Mouse (Mus musculus): ENCODE results near the gene Troap. TPM values are rescaled to one million over a fixed set of nuclear protein-coding genes. Genes with fewer than 3 reads are reported as not detected.
"Not testable (repeated sequence)": the region's sequence is repeated elsewhere in the genome, so short reads cannot be mapped to it uniquely, and the experiment has no call there.

Troap gene
- polyA plus RNA-seq, 1 experiment from 2014 or later, result 26.8 TPM

DNA sequence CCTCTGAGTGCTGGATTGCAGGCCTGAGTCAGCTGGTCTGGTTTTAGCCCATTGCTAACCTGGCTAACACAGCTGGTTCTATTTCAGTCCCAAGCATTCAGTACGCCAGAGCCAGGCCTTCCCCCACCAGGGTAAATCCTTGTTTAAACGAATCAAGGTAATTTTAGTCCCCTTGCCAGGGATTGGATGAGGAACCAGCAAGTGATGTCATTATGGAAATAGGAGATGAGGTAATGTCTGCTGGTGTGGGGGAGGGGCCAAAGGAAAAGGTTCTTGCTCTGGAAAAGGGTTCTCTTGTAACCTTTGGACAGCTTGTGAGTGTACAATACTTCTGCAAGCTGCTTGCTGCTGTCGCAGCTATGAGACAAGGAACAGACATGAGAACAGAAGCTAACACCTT is 29.5 kb upstream of the Troap start:
- Histone ChIP-seq H3K4me3 (no peak overlapping the region), H3K36me3 (no peaks in the 10 kb centered on the region), H3K27ac (no peak overlapping the region), H3K9me3 (replicated peaks) (no peaks in the 10 kb centered on the region), H3K9ac (no peak overlapping the region), H3K4me1 (replicated peaks) (peaks cover 15% of the 10 kb centered on the region), H3K4me2 (no peak overlapping the region), H3K27me3 (0 out of 2 replicates have a peak, but pooled peaks cover 3% of the 10 kb centered on the region)
- WGBS, result 42% methylated on average over 3 of the region's 3 CpGs
- ATAC-seq (replicated peaks; ENCODE audit: insufficient number of reproducible peaks, insufficient read depth, low FRiP score, low read depth), result no peak

DNA sequence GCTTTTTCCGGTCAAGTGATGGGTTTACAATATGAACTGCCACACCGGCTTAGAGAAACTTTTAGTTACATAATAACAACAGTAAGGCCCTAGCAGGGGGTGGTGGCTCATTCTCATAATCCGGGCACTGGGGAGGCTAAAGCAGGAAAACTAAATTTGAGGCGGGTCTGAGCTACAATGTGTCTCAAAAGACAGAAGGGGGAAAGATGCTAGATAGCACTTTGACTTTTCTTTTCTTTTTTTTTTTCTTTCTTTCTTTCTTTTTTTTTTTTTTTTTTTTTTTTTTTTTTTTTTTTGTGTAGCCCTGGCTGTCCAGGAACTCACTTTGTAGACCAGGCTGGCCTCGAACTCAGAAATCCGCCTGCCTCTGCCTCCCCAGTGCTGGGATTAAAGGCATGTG is 28.6 kb upstream of the Troap start:
- H3K27ac ChIP-seq; H3K4me2 ChIP-seq; H3K36me3 ChIP-seq; H3K9ac ChIP-seq; ATAC-seq (replicated peaks; ENCODE audit: insufficient number of reproducible peaks, insufficient read depth, low FRiP score, low read depth); H3K4me3 ChIP-seq; H3K4me1 ChIP-seq (replicated peaks); H3K27me3 ChIP-seq; H3K9me3 ChIP-seq (replicated peaks): not testable (repeated sequence)
- 70% methylated on average over 6 of the region's 6 CpGs for WGBS

- Histone ChIP-seq H3K27ac (no peak overlapping the region), H3K9me3 (replicated peaks) (no peaks in the 10 kb centered on the region), H3K36me3 (no peaks in the 10 kb centered on the region), H3K4me2 (no peak overlapping the region), H3K4me3 (no peak overlapping the region), H3K4me1 (replicated peaks) (peaks cover under 1% of the 10 kb centered on the region; the same call in 1 of the 2 replicates), H3K27me3 (peaks cover 38% of the 10 kb centered on the region), H3K9ac (no peak overlapping the region)
- 27% methylated on average over 13 of the region's 13 CpGs for WGBS
- ATAC-seq (replicated peaks; ENCODE audit: insufficient number of reproducible peaks, insufficient read depth, low FRiP score, low read depth), result no peak
These were observed 24.7 kb upstream of the Troap start for GRCm38 (mm10) chr15:99049473-99050253.

GRCm38 (mm10) chr15:99053373-99053772 is 21.0 kb upstream of the Troap start:
- no peaks in the 10 kb centered on the region for H3K9me3 ChIP-seq (replicated peaks)
- no peak overlapping the region for H3K27ac ChIP-seq
- no peak overlapping the region for H3K4me2 ChIP-seq
- H3K36me3 ChIP-seq, result no peaks in the 10 kb centered on the region
- 21% methylated on average over 9 of the region's 9 CpGs for WGBS
- no peak overlapping the region for H3K4me3 ChIP-seq
- H3K27me3 ChIP-seq, result peaks cover 72% of the 10 kb centered on the region
- no peak overlapping the region for H3K9ac ChIP-seq
- peaks cover 26% of the 10 kb centered on the region for H3K4me1 ChIP-seq (replicated peaks)
- no peak for ATAC-seq (replicated peaks; ENCODE audit: insufficient number of reproducible peaks, insufficient read depth, low FRiP score, low read depth)

GRCm38 (mm10) chr15:99055040-99055439 is 19.3 kb upstream of the Troap start, which contains the start of gene Prph:
TSS of gene Prph (plus strand) at chr15:99055174.
- 0 out of 2 replicates have a peak, but pooled peaks have one; percentile 25 for ATAC-seq (replicated peaks; ENCODE audit: insufficient number of reproducible peaks, insufficient read depth, low FRiP score, low read depth)
- peaks cover 88% of the 10 kb centered on the region for H3K27me3 ChIP-seq
- no peak within 1 kb of the TSS for H3K27ac ChIP-seq
- H3K9ac ChIP-seq, result peak within 1 kb of the TSS; percentile 44
- WGBS, result 1% methylated on average over 30 of the region's 30 CpGs
- no peaks in the 10 kb centered on the region for H3K9me3 ChIP-seq (replicated peaks)
- peak within 1 kb of the TSS; percentile 49 for H3K4me3 ChIP-seq
- H3K36me3 ChIP-seq, result no peaks in the 10 kb centered on the region
- H3K4me1 ChIP-seq (replicated peaks), result peaks cover 26% of the 10 kb centered on the region
- peak within 1 kb of the TSS; percentile 88 for H3K4me2 ChIP-seq

DNA sequence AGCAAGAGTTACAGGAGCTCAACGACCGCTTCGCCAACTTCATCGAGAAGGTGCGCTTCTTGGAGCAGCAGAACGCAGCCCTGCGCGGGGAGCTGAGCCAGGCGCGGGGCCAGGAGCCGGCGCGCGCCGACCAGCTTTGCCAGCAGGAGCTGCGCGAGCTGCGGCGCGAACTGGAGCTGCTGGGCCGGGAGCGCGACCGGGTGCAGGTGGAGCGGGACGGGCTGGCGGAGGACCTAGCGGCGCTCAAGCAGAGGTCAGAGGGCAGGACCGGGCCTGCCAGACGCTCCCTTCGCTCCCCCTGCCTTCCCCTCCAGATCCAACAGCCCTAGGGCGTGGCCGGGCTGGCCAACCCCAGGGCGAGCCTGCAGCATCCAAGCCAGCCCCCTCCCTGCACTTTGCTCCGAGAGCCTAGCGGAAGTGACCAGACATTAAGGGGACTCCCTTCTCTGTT is 18.8 kb upstream of the Troap start:
- Histone ChIP-seq H3K4me2 (peak overlapping the region; percentile 88), H3K4me3 (peak overlapping the region; percentile 49), H3K9ac (peak overlapping the region; percentile 44), H3K27ac (no peak overlapping the region), H3K9me3 (replicated peaks) (no peaks in the 10 kb centered on the region), H3K27me3 (peaks cover 92% of the 10 kb centered on the region), H3K36me3 (no peaks in the 10 kb centered on the region), H3K4me1 (replicated peaks) (peaks cover 26% of the 10 kb centered on the region)
- ATAC-seq (replicated peaks; ENCODE audit: insufficient number of reproducible peaks, insufficient read depth, low FRiP score, low read depth), result no peak
- WGBS, result under 1% methylated on average over 33 of the region's 37 CpGs

- 7% methylated on average over 14 of the region's 14 CpGs for WGBS
- ATAC-seq (replicated peaks; ENCODE audit: insufficient number of reproducible peaks, insufficient read depth, low FRiP score, low read depth), result no peak
- H3K4me3 ChIP-seq, result peak overlapping the region; percentile 49
These were observed 18.0 kb upstream of the Troap start for GRCm38 (mm10) chr15:99056332-99056731.

GRCm38 (mm10) chr15:99065557-99066165 is 8.7 kb upstream of the Troap start:
- H3K4me1 ChIP-seq (replicated peaks), result no peaks in the 10 kb centered on the region
- H3K9ac ChIP-seq, result no peak overlapping the region
- H3K36me3 ChIP-seq, result no peaks in the 10 kb centered on the region
- no peak overlapping the region for H3K4me3 ChIP-seq
- no peak overlapping the region for H3K4me2 ChIP-seq
- H3K9me3 ChIP-seq (replicated peaks), result no peaks in the 10 kb centered on the region
- no peak overlapping the region for H3K27ac ChIP-seq
- WGBS, result 72% methylated on average over 12 of the region's 12 CpGs
- peaks cover 12% of the 10 kb centered on the region for H3K27me3 ChIP-seq
- ATAC-seq (replicated peaks; ENCODE audit: insufficient number of reproducible peaks, insufficient read depth, low FRiP score, low read depth), result no peak

More at GRCm38 (mm10) chr15:99056332-99056731, 18.0 kb upstream of the Troap start:
- H3K27me3 ChIP-seq, result peaks cover 95% of the 10 kb centered on the region
- no peaks in the 10 kb centered on the region for H3K9me3 ChIP-seq (replicated peaks)
- H3K36me3 ChIP-seq, result no peaks in the 10 kb centered on the region
- no peak overlapping the region for H3K27ac ChIP-seq
- H3K4me1 ChIP-seq (replicated peaks), result peaks cover 26% of the 10 kb centered on the region
- H3K4me2 ChIP-seq, result peak overlapping the region; percentile 88
- H3K9ac ChIP-seq, result no peak overlapping the region

DNA sequence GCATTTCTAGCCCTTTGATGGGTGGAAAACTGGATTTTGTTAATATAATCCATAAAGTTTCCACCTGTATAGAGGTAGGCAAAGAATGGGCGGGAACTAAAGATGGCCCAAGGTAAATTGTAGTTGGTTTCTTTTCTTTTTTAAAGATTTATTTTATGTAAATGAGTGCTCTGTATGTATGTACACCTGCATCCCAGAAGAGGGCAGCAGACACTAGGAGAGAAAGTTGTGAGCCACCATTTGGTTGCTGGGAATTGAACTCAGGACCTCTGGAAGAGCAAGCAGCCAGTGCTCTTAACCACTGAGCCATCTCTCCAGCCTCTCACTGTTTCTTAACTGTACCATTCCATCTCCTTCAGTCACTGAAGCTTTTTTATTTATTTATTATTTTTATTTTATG is 2.4 kb upstream of the Troap start:
- ATAC-seq (replicated peaks; ENCODE audit: insufficient number of reproducible peaks, insufficient read depth, low FRiP score, low read depth), result no peak
- Histone ChIP-seq H3K27me3 (no peaks in the 10 kb centered on the region), H3K9me3 (replicated peaks) (no peaks in the 10 kb centered on the region), H3K4me3 (no peak overlapping the region), H3K4me1 (replicated peaks) (peaks cover 16% of the 10 kb centered on the region), H3K36me3 (no peaks in the 10 kb centered on the region), H3K4me2 (no peak overlapping the region), H3K9ac (no peak overlapping the region), H3K27ac (no peak overlapping the region)
- 84% methylated on average over 1 of the region's 1 CpGs for WGBS

DNA sequence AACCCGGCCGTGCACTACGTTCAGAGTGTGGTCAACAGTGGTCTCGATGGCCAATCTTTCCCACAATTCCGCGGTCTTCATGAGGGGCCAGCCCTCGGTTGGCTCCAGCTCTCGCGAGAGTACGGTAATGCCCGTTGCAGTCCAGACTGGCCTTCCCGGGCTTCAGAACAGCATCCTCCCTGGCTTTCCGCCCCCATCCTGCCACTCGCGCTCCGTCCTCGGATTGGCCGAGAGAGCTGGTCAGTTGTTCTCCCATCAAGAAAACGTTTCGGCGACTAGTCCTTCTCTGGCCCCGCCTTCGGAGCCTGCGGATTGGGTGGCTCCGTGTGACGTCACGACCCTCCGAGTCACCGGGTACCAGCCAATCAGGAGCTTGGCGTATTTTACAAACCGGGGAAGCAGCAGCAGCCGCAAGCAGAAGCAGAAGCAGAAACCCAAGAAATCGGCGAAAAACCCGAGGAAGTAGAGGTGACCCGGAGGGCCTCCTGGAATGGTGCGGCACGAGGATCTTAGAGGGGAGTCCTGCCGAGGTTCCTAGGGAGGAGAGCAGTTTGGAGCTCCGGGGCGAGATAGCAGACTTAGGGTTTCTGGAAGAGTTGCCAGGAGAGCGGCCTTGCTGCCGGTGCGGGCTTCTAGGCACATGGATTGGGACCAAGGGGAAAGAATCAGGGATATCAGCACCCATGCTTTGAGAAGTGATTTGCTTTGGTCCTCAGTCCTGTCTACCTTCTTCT is 392 bp downstream of the Troap start:
- Histone ChIP-seq H3K36me3 (peaks cover 7% of the 10 kb centered on the region; the same call in 1 of the 2 replicates), H3K4me3 (peak overlapping the region; percentile 60), H3K4me2 (peak overlapping the region; percentile 75), H3K27me3 (no peaks in the 10 kb centered on the region), H3K9me3 (replicated peaks) (no peaks in the 10 kb centered on the region), H3K4me1 (replicated peaks) (peaks cover 22% of the 10 kb centered on the region), H3K9ac (peak overlapping the region; percentile 57), H3K27ac (peak overlapping the region; percentile 93)
- peak; percentile 96 for ATAC-seq (replicated peaks; ENCODE audit: insufficient number of reproducible peaks, insufficient read depth, low FRiP score, low read depth)
- under 1% methylated on average over 44 of the region's 44 CpGs for WGBS

GRCm38 (mm10) chr15:99076011-99076410 is 1.6 kb downstream of the Troap start:
- peak overlapping the region; percentile 30; the same call in 1 of the 2 replicates for H3K9ac ChIP-seq
- peaks cover 22% of the 10 kb centered on the region for H3K4me1 ChIP-seq (replicated peaks)
- not testable (repeated sequence) for H3K27me3 ChIP-seq; H3K27ac ChIP-seq; ATAC-seq (replicated peaks; ENCODE audit: insufficient number of reproducible peaks, insufficient read depth, low FRiP score, low read depth); H3K9me3 ChIP-seq (replicated peaks)
- WGBS, result 98% methylated on average over 3 of the region's 3 CpGs
- H3K4me2 ChIP-seq, result peak overlapping the region; percentile 75
- H3K36me3 ChIP-seq, result peaks cover 15% of the 10 kb centered on the region; the same call in 1 of the 2 replicates
- peak overlapping the region; percentile 60 for H3K4me3 ChIP-seq
